Mouse (Mus musculus): Measurements from ENCODE around the gene Ankrd11. TPM values are rescaled to one million over a fixed set of nuclear protein-coding genes. Genes with fewer than 3 reads are reported as not detected.
"Not testable (repeated sequence)": the region's sequence is repeated elsewhere in the genome, so short reads cannot be mapped to it uniquely, and the experiment has no call there.

The Ankrd11 gene
- polyA plus RNA-seq, 1 experiment from 2014 or later = 33.6 TPM

- Histone ChIP-seq H3K36me3 (ENCODE audit: control insufficient read depth, insufficient read depth) (no peaks in the 10 kb centered on the region), H3K27ac (ENCODE audit: low read length) (no peak overlapping the region), H3K9ac (replicated peaks; ENCODE audit: low read depth, low read length) (no peak overlapping the region), H3K27me3 (replicated peaks; ENCODE audit: control insufficient read depth, insufficient read depth, low read length) (no peaks in the 10 kb centered on the region), H3K4me3 (replicated peaks; ENCODE audit: low read length) (no peak overlapping the region), H3K9me3 (ENCODE audit: control insufficient read depth, low read length) (no peaks in the 10 kb centered on the region), H3K4me2 (ENCODE audit: low read length) (no peak overlapping the region), H3K4me1 (replicated peaks; ENCODE audit: control insufficient read depth, insufficient read depth, low read length) (peaks cover 5% of the 10 kb centered on the region)
- no peak for ATAC-seq
Measured at GRCm38 (mm10) chr8:123032730-123033129, 9.3 kb downstream of the Ankrd11 start.

GRCm38 (mm10) chr8:123031321-123031978 lies 10.6 kb downstream of the Ankrd11 start:
- Histone ChIP-seq H3K9ac (replicated peaks; ENCODE audit: low read depth, low read length) (no peak overlapping the region), H3K27me3 (replicated peaks; ENCODE audit: control insufficient read depth, insufficient read depth, low read length) (no peaks in the 10 kb centered on the region), H3K36me3 (ENCODE audit: control insufficient read depth, insufficient read depth) (no peaks in the 10 kb centered on the region), H3K4me1 (replicated peaks; ENCODE audit: control insufficient read depth, insufficient read depth, low read length) (0 out of 2 replicates have a peak, but pooled peaks cover 2% of the 10 kb centered on the region), H3K27ac (ENCODE audit: low read length) (no peak overlapping the region), H3K9me3 (ENCODE audit: control insufficient read depth, low read length) (no peaks in the 10 kb centered on the region), H3K4me2 (ENCODE audit: low read length) (no peak overlapping the region), H3K4me3 (replicated peaks; ENCODE audit: low read length) (no peak overlapping the region)
- ATAC-seq = no peak
- WGBS = 86% methylated on average over 7 of the region's 7 CpGs

GRCm38 (mm10) chr8:123030091-123030490 lies 12.0 kb downstream of the Ankrd11 start:
- ATAC-seq; H3K4me2 ChIP-seq (ENCODE audit: low read length); H3K9ac ChIP-seq (replicated peaks; ENCODE audit: low read depth, low read length); H3K4me3 ChIP-seq (replicated peaks; ENCODE audit: low read length); H3K9me3 ChIP-seq (ENCODE audit: control insufficient read depth, low read length); H3K27ac ChIP-seq (ENCODE audit: low read length); H3K27me3 ChIP-seq (replicated peaks; ENCODE audit: control insufficient read depth, insufficient read depth, low read length); H3K36me3 ChIP-seq (ENCODE audit: control insufficient read depth, insufficient read depth); H3K4me1 ChIP-seq (replicated peaks; ENCODE audit: control insufficient read depth, insufficient read depth, low read length): not testable (repeated sequence)
- WGBS = 77% methylated on average over 5 of the region's 5 CpGs

- ATAC-seq = no peak
Measured at GRCm38 (mm10) chr8:123027786-123028185, 14.3 kb downstream of the Ankrd11 start.

GRCm38 (mm10) chr8:123025951-123026351 lies 16.1 kb downstream of the Ankrd11 start:
- Histone ChIP-seq H3K27me3 (replicated peaks; ENCODE audit: control insufficient read depth, insufficient read depth, low read length) (no peaks in the 10 kb centered on the region), H3K4me1 (replicated peaks; ENCODE audit: control insufficient read depth, insufficient read depth, low read length) (peaks cover 1% of the 10 kb centered on the region; the same call in 1 of the 2 replicates), H3K9ac (replicated peaks; ENCODE audit: low read depth, low read length) (no peak overlapping the region), H3K36me3 (ENCODE audit: control insufficient read depth, insufficient read depth) (no peaks in the 10 kb centered on the region), H3K4me2 (ENCODE audit: low read length) (no peak overlapping the region), H3K9me3 (ENCODE audit: control insufficient read depth, low read length) (no peaks in the 10 kb centered on the region), H3K27ac (ENCODE audit: low read length) (no peak overlapping the region), H3K4me3 (replicated peaks; ENCODE audit: low read length) (no peak overlapping the region)
- 86% methylated on average over 3 of the region's 3 CpGs for WGBS
- no peak for ATAC-seq

More at GRCm38 (mm10) chr8:123027786-123028185, 14.3 kb downstream of the Ankrd11 start:
- WGBS = 93% methylated on average over 8 of the region's 8 CpGs
- Histone ChIP-seq H3K4me3 (replicated peaks; ENCODE audit: low read length) (no peak overlapping the region), H3K4me1 (replicated peaks; ENCODE audit: control insufficient read depth, insufficient read depth, low read length) (no peaks in the 10 kb centered on the region), H3K27me3 (replicated peaks; ENCODE audit: control insufficient read depth, insufficient read depth, low read length) (no peaks in the 10 kb centered on the region), H3K9me3 (ENCODE audit: control insufficient read depth, low read length) (no peaks in the 10 kb centered on the region), H3K36me3 (ENCODE audit: control insufficient read depth, insufficient read depth) (no peaks in the 10 kb centered on the region), H3K4me2 (ENCODE audit: low read length) (no peak overlapping the region), H3K27ac (ENCODE audit: low read length) (no peak overlapping the region), H3K9ac (replicated peaks; ENCODE audit: low read depth, low read length) (no peak overlapping the region)

- Histone ChIP-seq H3K36me3 (ENCODE audit: control insufficient read depth, insufficient read depth) (no peaks in the 10 kb centered on the region), H3K4me1 (replicated peaks; ENCODE audit: control insufficient read depth, insufficient read depth, low read length) (peaks cover 10% of the 10 kb centered on the region), H3K9ac (replicated peaks; ENCODE audit: low read depth, low read length) (no peak overlapping the region), H3K27me3 (replicated peaks; ENCODE audit: control insufficient read depth, insufficient read depth, low read length) (no peaks in the 10 kb centered on the region), H3K4me2 (ENCODE audit: low read length) (no peak overlapping the region), H3K4me3 (replicated peaks; ENCODE audit: low read length) (no peak overlapping the region), H3K27ac (ENCODE audit: low read length) (no peak overlapping the region), H3K9me3 (ENCODE audit: control insufficient read depth, low read length) (no peaks in the 10 kb centered on the region)
- WGBS = 94% methylated on average over 2 of the region's 2 CpGs
- no peak for ATAC-seq
Measured at GRCm38 (mm10) chr8:123024226-123024625, 17.9 kb downstream of the Ankrd11 start.

- WGBS = 88% methylated on average over 3 of the region's 3 CpGs
- Histone ChIP-seq H3K4me2 (ENCODE audit: low read length) (no peak overlapping the region), H3K27ac (ENCODE audit: low read length) (no peak overlapping the region), H3K9me3 (ENCODE audit: control insufficient read depth, low read length) (no peaks in the 10 kb centered on the region), H3K36me3 (ENCODE audit: control insufficient read depth, insufficient read depth) (no peaks in the 10 kb centered on the region), H3K27me3 (replicated peaks; ENCODE audit: control insufficient read depth, insufficient read depth, low read length) (no peaks in the 10 kb centered on the region), H3K9ac (replicated peaks; ENCODE audit: low read depth, low read length) (no peak overlapping the region), H3K4me1 (replicated peaks; ENCODE audit: control insufficient read depth, insufficient read depth, low read length) (peaks cover 18% of the 10 kb centered on the region), H3K4me3 (replicated peaks; ENCODE audit: low read length) (no peak overlapping the region)
- ATAC-seq = no peak
Measured at GRCm38 (mm10) chr8:123022727-123023126, 19.4 kb downstream of the Ankrd11 start.

GRCm38 (mm10) chr8:123021259-123021658 lies 20.8 kb downstream of the Ankrd11 start:
- Histone ChIP-seq H3K4me1 (replicated peaks; ENCODE audit: control insufficient read depth, insufficient read depth, low read length) (peaks cover 18% of the 10 kb centered on the region), H3K27ac (ENCODE audit: low read length) (no peak overlapping the region)

GRCm38 (mm10) chr8:123020859-123021258 lies 21.2 kb downstream of the Ankrd11 start:
- no peaks in the 10 kb centered on the region for H3K36me3 ChIP-seq (ENCODE audit: control insufficient read depth, insufficient read depth)
- 78% methylated on average over 2 of the region's 2 CpGs for WGBS

More at GRCm38 (mm10) chr8:123021259-123021658, 20.8 kb downstream of the Ankrd11 start:
- WGBS = 54% methylated on average over 1 of the region's 1 CpGs
- no peak overlapping the region for H3K4me2 ChIP-seq (ENCODE audit: low read length)
- H3K9me3 ChIP-seq (ENCODE audit: control insufficient read depth, low read length) = no peaks in the 10 kb centered on the region
- no peak overlapping the region for H3K4me3 ChIP-seq (replicated peaks; ENCODE audit: low read length)
- no peaks in the 10 kb centered on the region for H3K27me3 ChIP-seq (replicated peaks; ENCODE audit: control insufficient read depth, insufficient read depth, low read length)
- H3K9ac ChIP-seq (replicated peaks; ENCODE audit: low read depth, low read length) = no peak overlapping the region
- no peaks in the 10 kb centered on the region for H3K36me3 ChIP-seq (ENCODE audit: control insufficient read depth, insufficient read depth)
- ATAC-seq = no peak

GRCm38 (mm10) chr8:123020084-123020483 lies 22.0 kb downstream of the Ankrd11 start:
- H3K4me1 ChIP-seq (replicated peaks; ENCODE audit: control insufficient read depth, insufficient read depth, low read length) = peaks cover 18% of the 10 kb centered on the region
- ATAC-seq = no peak
- H3K9me3 ChIP-seq (ENCODE audit: control insufficient read depth, low read length) = no peaks in the 10 kb centered on the region
- no peak overlapping the region for H3K4me3 ChIP-seq (replicated peaks; ENCODE audit: low read length)
- H3K27me3 ChIP-seq (replicated peaks; ENCODE audit: control insufficient read depth, insufficient read depth, low read length) = no peaks in the 10 kb centered on the region
- no peak overlapping the region for H3K27ac ChIP-seq (ENCODE audit: low read length)
- WGBS = 79% methylated on average over 2 of the region's 2 CpGs
- no peak overlapping the region for H3K4me2 ChIP-seq (ENCODE audit: low read length)
- no peak overlapping the region for H3K9ac ChIP-seq (replicated peaks; ENCODE audit: low read depth, low read length)
- no peaks in the 10 kb centered on the region for H3K36me3 ChIP-seq (ENCODE audit: control insufficient read depth, insufficient read depth)

More at GRCm38 (mm10) chr8:123020859-123021258, 21.2 kb downstream of the Ankrd11 start:
- Histone ChIP-seq H3K4me2 (ENCODE audit: low read length) (no peak overlapping the region), H3K9me3 (ENCODE audit: control insufficient read depth, low read length) (no peaks in the 10 kb centered on the region), H3K27ac (ENCODE audit: low read length) (no peak overlapping the region), H3K27me3 (replicated peaks; ENCODE audit: control insufficient read depth, insufficient read depth, low read length) (no peaks in the 10 kb centered on the region), H3K4me3 (replicated peaks; ENCODE audit: low read length) (no peak overlapping the region), H3K9ac (replicated peaks; ENCODE audit: low read depth, low read length) (no peak overlapping the region), H3K4me1 (replicated peaks; ENCODE audit: control insufficient read depth, insufficient read depth, low read length) (peaks cover 18% of the 10 kb centered on the region)
- no peak for ATAC-seq
